Mouse (Mus musculus): ENCODE results near the gene Il10.

Il10 gene

DNA sequence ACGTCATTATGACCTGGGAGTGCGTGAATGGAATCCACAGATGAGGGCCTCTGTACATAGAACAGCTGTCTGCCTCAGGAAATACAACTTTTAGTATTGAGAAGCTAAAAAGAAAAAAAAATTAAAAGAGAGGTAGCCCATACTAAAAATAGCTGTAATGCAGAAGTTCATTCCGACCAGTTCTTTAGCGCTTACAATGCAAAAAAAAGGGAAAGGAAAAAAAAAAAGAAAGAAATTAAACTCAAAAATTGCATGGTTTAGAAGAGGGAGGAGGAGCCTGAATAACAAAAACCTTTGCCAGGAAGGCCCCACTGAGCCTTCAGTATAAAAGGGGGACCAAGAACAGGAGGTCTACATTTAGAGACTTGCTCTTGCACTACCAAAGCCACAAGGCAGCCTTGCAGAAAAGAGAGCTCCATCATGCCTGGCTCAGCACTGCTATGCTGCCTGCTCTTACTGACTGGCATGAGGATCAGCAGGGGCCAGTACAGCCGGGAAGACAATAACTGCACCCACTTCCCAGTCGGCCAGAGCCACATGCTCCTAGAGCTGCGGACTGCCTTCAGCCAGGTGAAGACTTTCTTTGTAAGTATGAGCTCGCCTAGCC lies at the start of gene Il10:
Gene Il10, plus strand, starts transcription at position 354 of the 607 bp plus-strand sequence.
- no peak for DNase-seq (ENCODE audit: low spot score)

DNA sequence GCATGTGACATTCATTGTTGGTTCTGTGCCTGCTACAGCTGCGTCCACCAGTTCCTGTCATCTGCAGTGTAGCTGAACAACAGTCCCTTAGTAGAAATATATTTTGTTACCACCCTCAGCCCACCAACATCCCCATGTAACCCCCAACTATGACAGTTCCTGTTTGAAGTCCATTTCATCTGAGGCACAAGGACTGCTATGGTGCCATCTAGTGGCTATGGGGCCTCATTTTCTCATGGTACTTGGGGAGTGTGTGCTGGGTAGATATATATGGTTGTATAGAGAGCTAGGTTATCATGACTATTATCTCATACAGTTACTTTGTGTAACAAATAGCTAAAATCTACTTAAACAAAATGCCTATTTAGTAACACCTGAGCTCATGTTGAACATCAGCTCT lies 40.2 kb upstream of the Il10 start:
- peak; percentile 45 for DNase-seq (ENCODE audit: low spot score)

DNA sequence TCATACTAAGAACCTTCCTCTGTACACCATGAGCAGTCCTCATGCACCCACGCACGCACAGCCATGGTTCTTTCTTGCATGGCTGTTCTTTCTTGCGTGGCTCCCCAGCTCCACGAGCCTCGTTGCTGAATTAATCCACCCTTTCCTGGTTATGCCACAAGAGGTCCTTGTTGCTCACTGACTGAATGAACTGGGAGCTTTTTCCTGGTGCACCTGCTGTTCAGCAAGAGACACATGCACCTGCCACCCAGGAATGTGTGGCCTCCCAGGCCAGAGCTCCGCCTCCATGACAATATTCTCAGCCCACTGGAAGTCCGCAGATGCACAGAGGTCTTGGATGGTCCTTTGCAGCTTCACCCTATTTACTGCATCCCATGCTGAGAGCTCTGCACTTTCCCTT lies 35.2 kb upstream of the Il10 start:
- DNase-seq (ENCODE audit: low spot score): no peak

DNA sequence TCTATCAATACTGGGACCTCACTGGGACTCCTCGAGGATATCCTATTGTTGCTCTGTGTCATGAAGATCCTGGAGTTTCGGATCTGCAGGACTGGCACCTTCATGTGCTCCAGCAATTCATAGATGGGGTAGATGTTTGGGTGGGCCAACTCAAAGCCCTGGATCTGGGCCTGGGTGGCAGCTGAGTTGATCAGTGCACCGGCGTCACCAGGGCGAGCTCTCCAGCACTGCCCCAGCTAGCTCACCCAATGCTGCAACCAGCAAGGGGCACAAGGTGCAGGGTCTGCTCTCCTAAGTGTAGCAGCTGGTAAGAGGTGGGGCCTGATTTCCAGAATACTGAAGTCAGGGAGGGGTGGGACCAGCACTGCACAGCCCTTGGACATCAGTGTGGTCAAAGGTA lies 32.6 kb upstream of the Il10 start:
- no peak for DNase-seq (ENCODE audit: low spot score)

DNA sequence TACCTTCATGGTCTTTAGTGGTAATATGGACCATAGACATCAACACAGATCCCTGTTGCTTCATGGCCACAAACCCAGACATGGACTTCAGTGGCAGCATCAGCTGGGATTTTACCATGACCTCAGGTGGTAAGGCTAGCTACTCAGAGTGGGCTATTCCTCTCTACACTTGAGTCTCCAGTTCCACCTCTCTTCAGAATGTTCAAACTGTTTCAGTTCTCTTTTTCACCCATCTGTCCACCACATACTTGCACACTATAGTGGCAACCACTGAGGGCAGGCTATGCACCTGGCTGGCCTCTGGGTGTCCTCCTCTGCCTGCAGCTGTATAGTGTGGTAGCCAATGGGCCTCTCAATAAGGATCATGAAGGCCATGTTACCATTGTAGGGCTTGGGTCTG lies 32.2 kb upstream of the Il10 start:
- no peak for DNase-seq (ENCODE audit: low spot score)

DNA sequence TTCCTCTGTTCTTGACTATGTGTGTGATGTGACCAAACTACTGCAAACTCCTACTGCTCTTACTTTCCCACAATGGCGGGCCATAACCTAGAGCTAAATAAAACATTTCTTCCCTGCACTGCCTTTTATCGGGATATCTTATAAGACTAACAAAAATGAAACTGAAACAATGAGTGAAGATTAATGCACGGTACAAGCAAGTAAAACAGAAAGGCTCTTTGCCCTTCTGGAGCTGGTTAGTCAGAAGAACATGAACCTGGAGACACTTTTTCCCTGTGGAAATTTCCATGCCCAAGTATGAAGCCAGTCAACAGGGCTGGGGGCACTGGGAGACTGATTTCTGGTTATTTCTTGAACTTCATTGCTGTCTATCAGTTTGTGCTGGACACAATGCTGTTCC lies 30.3 kb upstream of the Il10 start:
- DNase-seq (ENCODE audit: low spot score): no peak

DNA sequence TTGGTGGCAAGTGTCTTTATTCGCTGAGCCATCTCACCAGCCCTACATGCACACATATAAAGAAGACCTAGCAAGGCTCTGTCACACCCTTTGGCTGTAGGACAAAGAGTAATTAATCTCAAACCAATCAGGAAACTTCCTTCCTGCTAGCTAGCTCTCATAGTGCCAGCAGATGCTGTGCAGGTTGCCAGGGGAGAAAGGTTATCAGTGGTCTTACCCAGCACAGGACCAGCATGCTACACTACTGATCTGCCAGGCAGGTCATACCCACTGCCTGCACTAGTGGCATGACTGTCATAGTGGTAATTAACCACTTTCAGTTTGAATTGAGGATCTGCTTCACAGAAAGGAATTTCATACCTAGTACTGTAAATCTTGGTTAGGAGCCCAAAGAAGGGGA lies 29.2 kb upstream of the Il10 start:
- no peak for DNase-seq (ENCODE audit: low spot score)

DNA sequence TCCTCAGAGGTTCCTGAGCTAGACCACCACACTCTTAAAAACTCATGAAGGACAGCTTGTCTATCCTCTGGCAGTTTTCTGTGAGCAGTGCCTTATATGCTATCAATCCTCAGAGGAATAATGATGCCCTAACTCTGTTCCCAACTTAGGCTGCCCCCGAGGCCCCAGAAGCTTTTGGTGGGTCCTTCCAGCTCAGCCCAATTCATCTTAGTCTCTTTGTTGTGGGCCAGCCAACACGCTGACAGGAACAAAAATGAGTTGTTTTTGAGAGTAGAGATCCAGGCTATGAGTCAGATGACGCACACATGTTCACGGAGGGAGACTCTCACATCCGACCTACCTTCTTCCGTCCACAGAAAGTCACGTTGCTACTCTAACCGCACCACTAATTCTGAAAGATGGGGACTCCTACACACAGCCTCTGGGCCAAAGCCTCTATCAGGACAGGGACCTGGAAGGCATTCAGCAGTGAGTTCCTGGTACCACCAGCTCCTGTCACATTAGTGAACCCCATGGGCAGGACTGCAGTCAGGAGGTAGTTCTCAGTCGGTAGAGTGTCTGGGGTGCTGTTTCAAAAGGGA lies 26.0 kb upstream of the Il10 start:
- no peak for DNase-seq (ENCODE audit: low spot score)

DNA sequence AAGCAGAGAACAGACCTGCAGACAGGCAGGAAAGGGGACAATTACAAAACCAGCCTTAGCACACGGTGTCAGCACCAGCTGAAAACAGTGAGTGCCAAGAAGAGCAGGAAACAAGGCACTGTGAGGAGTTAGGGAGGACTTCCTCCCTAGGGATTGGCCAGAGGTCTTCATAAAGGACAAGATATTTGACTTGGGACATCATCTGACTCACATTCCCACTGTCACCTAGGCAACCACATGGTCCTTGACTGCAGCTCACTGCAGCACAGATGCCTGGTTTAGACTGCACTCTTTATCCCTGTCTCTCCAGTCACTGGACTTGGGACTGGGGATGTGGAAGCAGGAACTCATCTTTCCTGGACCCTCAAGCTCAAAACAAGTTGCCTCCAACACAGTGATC lies 24.1 kb upstream of the Il10 start:
- DNase-seq (ENCODE audit: low spot score): no peak

DNA sequence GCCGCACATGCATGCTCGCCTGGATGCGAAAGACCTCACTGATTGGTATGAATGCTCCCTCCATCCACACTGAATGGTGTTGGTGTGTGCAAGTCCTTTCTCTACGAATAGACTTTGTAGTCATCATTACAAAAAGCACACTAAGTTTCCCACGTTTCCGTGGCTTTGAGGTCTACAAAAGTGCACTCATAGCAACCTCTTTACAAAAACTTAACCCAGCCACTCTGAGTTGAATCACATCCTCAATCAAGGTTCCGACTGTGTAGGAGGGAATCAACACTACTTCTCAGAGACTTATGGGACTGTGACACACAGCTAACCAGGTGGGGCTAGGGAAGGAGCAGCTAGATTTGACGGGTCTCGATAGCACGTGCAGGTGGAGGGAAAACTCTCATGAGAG lies 23.3 kb upstream of the Il10 start:
- DNase-seq (ENCODE audit: low spot score): no peak

DNA sequence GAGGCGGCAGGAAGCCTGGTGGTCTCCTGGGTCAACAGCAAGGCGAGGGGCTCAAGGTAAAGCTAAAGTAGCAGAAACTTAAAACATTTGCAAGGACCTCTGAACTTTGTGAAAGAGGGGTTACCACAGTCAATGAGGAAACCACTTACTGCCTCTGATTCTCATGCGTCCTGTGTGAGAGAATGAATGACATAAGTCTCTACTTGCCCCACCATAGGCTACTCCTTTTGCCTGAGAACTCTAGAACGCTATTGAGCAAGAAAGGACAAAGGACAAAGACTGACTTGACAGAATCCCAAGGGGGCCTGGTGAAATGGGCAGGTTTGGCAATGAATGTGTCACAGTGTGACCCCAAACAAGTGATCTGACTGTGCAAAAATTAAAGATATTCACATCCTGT lies 22.2 kb upstream of the Il10 start:
- no peak for DNase-seq (ENCODE audit: low spot score)

DNA sequence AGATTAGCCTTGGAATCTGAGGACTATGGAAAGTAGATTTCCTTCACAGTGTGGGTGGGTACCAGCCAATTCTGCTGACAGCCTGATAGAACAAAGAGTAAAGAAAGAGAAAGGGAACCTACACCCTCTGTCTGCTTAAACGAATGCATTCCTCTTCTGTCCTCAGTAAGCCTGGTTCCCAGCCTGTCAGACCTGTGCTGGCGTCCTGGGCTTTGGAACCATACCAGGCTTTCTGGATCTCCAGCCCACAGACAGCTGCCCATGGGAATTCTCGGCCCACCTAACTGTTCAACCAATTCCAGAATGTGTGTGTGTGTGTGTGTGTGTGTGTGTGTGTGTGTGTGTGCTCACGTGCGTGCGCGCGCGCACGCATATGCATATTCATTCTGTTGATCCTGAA lies 21.3 kb upstream of the Il10 start:
- DNase-seq (ENCODE audit: low spot score): peak; percentile 32

DNA sequence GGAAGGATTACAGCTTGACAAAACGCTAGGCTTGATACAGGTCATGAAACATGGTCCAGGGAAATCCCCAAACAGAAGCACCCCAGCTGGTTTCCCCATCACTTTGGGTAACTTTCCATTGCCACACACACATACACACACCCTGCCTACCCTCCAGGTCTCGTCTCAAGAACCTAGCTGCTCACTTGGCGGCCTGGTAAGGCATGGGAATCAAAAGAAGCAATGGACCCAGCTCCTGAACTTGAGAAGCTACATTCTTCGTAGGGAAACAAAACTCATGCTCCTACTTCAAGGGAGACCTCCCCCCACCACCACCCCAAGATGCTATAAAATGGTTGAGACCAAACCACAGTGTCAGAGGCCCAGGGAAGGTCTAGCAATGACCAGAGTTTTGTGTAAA lies 19.9 kb upstream of the Il10 start:
- no peak for DNase-seq (ENCODE audit: low spot score)

DNA sequence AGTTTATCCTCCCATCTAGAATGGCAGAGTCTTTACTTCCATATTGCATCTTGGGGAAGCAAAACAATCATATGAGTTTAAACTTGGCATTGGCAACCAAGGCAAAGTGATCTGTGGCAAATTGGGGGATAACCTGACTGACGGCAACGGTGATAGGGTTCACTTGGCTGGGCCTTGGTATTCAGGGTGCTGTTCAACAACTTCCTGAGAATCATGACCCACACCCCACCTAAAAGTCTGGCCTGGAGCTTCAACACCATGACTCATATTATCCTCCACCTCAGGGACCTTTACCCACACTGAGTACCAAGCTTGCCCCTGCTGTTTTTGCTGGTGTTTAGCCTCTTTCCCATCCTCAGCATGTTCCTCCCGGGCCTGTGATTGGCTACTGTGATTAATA lies 19.3 kb upstream of the Il10 start:
- no peak for DNase-seq (ENCODE audit: low spot score)

DNA sequence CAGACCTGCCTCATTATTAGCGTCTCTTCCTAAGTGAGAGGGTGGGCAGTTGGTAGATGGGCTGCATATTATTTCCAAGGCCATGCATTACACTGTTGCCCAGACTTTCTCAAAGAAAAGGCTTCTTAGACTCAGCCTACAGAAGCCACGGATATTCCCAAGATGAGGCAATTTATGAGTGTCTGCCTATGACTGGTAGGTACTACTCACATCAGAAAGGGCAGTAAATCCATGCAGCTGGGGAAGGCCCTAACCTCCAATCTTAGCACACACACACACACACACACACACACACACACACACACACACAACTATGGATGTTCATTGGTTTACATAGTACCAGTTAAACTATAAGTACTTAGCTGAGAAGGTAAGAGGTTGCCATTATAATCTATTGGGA lies 17.1 kb upstream of the Il10 start:
- DNase-seq (ENCODE audit: low spot score): no peak

DNA sequence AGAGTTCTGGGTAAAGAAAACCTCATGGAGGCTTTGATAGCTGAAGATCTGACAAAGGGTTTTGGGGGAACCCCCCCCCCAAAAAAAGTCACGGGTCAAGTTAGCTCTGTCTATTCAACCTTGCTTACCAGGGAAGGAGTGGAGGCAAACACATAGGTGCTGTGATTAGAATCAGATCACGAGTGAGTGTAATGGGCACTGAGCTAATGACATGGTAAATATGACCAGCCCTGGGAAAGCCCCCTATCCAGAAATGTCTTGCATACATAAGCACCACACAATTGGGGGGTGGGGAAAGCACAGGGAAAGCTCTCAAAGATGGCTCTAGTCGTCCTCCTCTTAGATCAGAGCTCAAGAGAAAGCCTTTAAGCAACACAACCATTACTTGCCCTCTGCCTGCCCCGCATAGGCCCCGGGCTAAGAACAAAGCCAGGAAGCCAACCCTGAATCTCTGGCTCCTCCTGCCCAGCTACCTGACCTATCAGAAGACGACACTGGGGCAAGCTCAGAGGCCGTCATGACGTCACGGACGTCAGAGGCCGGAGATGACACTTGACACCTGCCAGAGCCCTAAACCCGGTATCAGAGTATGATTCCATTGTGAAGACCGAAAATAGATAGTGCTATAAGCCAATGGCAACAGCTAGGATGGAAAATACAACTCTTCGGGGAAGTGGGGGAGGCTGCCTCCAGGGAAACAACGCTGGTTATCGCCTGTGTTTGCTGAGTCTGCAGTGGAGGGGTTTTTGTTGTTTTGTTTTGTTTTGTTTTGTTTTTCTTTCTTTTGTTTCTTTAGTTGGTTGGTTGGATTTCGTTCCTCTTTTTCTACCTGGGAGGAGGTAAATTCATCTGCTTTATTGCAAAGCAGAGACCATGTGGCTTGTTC lies 16.4 kb upstream of the Il10 start:
- DNase-seq (ENCODE audit: low spot score): no peak

DNA sequence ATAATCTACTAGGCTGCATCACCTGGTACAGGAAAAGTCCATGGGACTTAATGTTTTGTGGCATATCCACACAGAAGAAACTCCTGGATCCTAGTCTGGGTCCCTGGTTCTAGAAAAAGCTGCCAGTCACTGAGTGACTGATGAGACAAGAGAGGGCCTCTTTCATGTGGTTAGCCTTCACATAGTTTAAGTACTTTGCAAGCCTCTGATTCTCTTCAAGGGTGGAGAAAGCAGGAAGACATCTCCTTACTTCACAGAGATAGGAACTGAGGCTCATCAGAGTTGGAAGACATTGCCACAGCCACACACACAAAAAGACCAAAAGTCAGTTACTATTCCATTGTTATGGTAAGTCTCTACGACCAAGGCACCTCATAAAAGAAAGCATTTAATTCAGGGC lies 13.6 kb upstream of the Il10 start:
- no peak for DNase-seq (ENCODE audit: low spot score)

DNA sequence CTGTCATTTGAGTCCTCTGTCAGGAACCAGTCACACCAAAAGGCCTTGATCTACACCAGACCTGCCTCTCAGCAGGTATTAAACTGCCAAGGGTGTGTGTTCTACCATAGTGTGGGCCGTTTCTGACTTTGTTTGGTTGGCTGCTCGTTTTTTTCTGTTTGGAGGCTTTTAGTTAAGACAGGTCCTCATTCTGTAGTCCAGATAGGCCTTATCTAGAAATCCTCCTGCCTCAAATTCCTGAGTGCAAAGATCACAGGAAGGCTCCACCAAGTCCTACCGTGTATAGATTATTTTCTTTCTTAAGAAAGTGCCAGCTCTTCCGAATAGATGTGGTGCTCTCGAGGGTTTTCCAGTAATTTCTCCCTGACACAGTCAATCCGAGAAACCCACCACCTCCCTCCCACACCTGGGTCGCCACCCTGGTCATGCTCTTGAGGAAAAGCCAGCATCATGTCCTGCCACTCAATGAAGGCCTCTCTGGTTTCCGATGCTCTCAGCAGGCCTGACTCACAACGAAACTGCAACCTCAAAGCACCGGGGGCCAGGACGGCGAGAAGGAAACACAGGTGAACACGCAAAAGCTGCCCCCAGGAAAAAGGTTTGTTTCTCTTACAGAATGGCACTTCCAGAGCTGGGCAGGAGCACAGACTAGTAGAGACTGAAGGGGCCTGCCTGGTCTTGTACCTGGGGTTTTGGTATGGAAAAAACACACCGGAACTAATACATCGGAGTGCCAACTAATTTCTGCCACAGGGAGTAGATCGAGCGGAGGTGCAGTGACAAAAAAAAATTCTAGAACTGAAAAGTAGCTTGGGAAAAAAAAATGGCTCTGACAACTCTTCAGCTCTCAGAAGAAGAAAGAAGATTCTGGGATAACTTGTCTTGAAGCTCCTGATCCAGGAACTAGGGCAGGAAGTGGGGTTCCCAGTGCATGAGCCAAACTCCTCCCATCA lies 9.2 kb upstream of the Il10 start:
- no peak for DNase-seq (ENCODE audit: low spot score)

DNA sequence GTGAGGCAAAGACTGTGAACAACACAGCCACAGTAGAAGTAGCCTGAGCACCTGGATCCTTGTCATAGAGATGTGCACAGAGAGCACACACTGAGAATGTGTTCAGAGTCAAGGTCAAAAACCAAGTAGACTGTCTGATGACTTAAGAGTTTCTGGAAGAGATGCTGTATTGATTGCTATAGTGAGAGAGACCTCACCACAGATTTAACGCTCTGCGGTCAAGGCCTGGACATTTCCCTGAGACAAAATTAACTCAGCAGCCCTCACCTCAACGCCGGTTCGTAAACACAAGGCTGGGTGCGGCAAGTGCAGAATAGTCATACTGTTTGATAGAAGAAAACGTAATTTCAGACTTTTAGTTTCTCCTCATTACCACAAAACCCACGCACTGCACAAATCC lies 7.2 kb upstream of the Il10 start:
- DNase-seq (ENCODE audit: low spot score): no peak

DNA sequence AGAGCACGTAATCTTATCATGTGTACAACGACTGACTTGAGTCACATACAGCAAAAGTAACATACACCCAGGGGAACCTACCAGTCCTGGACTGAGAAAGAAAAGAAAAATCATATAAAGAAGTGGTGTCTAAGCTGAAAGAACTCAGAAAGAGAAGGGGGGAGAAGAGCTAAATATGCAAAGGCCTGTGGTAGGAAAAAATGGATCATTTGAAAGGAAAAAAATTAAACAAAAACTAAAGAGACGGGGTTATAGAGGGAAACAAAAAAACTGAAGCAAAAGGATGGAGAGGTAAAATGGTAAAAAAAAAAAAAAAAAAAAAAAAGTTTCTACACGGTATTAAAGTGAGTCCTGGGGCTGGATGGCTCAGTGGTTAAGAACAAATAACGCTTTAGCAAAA lies 5.7 kb upstream of the Il10 start:
- no peak for DNase-seq (ENCODE audit: low spot score)

DNA sequence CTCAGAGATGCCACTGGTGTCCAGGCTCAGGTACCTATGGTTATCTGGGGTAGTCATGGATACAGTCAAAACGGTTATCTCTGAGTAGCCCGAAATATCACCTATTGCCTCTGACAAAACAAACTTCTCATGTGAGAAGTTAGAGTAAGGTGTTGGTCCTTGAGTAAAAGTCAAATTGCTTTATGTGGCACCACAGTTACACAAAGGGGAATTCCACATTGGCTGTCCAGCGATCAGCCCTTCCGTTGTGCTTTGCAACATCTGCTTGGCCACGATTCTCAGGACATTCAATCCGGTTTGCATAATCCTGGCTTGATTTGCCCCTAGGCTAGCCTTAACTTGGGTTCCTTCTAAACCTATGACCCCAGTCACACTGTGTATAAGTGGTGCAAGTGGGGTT lies 4.4 kb upstream of the Il10 start:
- no peak for DNase-seq (ENCODE audit: low spot score)

DNA sequence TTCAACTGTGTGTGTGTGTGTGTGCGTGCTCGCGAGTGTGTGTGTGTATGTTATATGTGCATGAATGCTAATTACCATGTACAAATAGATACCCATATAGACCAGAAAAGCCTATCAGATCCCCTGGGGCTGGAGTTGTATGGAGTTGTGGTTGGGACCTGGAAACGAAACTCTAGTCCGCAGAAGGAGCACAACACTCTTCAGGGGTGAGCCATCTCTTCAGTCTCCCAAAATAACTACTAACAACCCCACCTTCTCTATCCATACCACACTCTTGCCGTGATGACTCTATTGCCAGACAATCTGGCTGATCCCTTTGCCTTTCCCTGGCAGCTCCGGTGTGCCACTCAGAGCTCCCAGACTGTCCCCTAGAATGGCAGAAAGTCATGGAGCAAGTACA lies 3.8 kb upstream of the Il10 start:
- no peak for DNase-seq (ENCODE audit: low spot score)

Measured in layer of hippocampus, adult 11-12 months (tissue).